Mouse (Mus musculus) left cerebral cortex, adult 9 months (tissue): ENCODE measurements at regions not wholly inside any gene's neighbourhood (a gene's known extent, or its start where the extent isn't known, plus 50 kb on each side); places are given as distances from the start of the nearest gene placed in this dataset.

Experiments used
- DNase-seq, 2 experiments: peaks; one replicate each; pipeline ENCODE4 v3.0.0; 2022; ENCODE audit warnings: low spot score in 2 of 2

- no peak for DNase-seq
Measured at GRCm38 (mm10) chr1:168861577-168861976, 429.5 kb upstream of the Pbx1 start.

GRCm38 (mm10) chr1:168823184-168823583 is 391.1 kb upstream of the Pbx1 start:
- DNase-seq = no peak

- no peak for DNase-seq
Measured at GRCm38 (mm10) chr1:168818381-168818780, 386.3 kb upstream of the Pbx1 start.

- no peak for DNase-seq
Measured at GRCm38 (mm10) chr1:168807084-168807483, 375.0 kb upstream of the Pbx1 start.

- DNase-seq = no peak
Measured at GRCm38 (mm10) chr1:168805442-168805841, 373.4 kb upstream of the Pbx1 start.

GRCm38 (mm10) chr1:168801046-168801445 is 369.0 kb upstream of the Pbx1 start:
- peak; percentile 51 to 56 for DNase-seq

GRCm38 (mm10) chr1:168786731-168787130 is 354.7 kb upstream of the Pbx1 start:
- no peak for DNase-seq

- no peak for DNase-seq
Measured at GRCm38 (mm10) chr1:168783851-168784250, 351.8 kb upstream of the Pbx1 start.

GRCm38 (mm10) chr1:168764368-168764895 is 332.4 kb upstream of the Pbx1 start:
- DNase-seq = no peak

GRCm38 (mm10) chr1:168761095-168761494 is 329.0 kb upstream of the Pbx1 start:
- no peak for DNase-seq

- no peak for DNase-seq
Measured at GRCm38 (mm10) chr1:168760239-168760638, 328.2 kb upstream of the Pbx1 start.

GRCm38 (mm10) chr1:168758835-168759234 is 326.8 kb upstream of the Pbx1 start:
- no peak for DNase-seq

- DNase-seq = no peak
Measured at GRCm38 (mm10) chr1:168754196-168754595, 322.1 kb upstream of the Pbx1 start.

- no peak for DNase-seq
Measured at GRCm38 (mm10) chr1:168743435-168743834, 311.4 kb upstream of the Pbx1 start.

GRCm38 (mm10) chr1:168738005-168738404 is 305.9 kb upstream of the Pbx1 start:
- no peak for DNase-seq

GRCm38 (mm10) chr1:168737277-168737863 is 305.3 kb upstream of the Pbx1 start:
- DNase-seq = no peak

- DNase-seq = no peak
Measured at GRCm38 (mm10) chr1:168733066-168733465, 301.0 kb upstream of the Pbx1 start.

- no peak for DNase-seq
Measured at GRCm38 (mm10) chr1:168709836-168710235, 277.8 kb upstream of the Pbx1 start.

GRCm38 (mm10) chr1:168709017-168709681 is 277.1 kb upstream of the Pbx1 start:
- peak in 1 of 2 experiments; percentile 17 for DNase-seq

- no peak for DNase-seq
Measured at GRCm38 (mm10) chr1:168708161-168708865, 276.2 kb upstream of the Pbx1 start.

- DNase-seq = no peak
Measured at GRCm38 (mm10) chr1:168697386-168697785, 265.3 kb upstream of the Pbx1 start.

GRCm38 (mm10) chr1:168686821-168687220 is 254.8 kb upstream of the Pbx1 start:
- DNase-seq = no peak

- no peak for DNase-seq
Measured at GRCm38 (mm10) chr1:168685147-168685546, 253.1 kb upstream of the Pbx1 start.
